Mouse (Mus musculus): ENCODE results near the gene Eid3. TPM values are rescaled to one million over a fixed set of nuclear protein-coding genes. Genes with fewer than 3 reads are reported as not detected.

Eid3 gene
- total and polyA plus RNA-seq, 3 experiments: 0.28 to 8.0 (median 4.5) TPM

DNA sequence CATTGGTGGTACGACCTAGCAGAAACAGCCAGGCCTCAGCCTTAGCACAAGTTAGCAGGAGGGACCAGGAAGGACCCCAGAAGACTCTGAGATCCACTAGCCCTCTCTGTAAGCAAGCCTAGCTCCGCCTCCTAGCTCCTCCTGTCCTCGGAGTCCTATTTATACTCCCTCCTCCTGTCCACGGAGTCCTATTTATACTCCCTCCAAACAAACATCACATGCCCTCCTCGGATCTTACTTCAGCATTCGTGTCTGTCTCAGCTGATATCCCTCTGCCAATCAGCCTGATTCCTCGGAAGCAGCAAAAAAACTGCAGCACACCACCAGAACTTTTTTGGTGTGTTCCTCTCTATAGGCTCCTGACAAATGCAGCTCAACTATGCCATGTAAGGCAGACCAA is 32.5 kb downstream of the Eid3 start:
- H3K9me3 ChIP-seq (replicated peaks): no peaks in the 10 kb centered on the region
- TF ChIP-seq POLR2AphosphoS5 (IDR thresholded peaks at IDR 0.05; ENCODE audit: insufficient replicate concordance, low read depth, low read length): no peak
- TF ChIP-seq GATA2 (IDR thresholded peaks at IDR 0.05; ENCODE audit: borderline replicate concordance, low read depth, low read length): no peak
- TF ChIP-seq CTCF (IDR thresholded peaks at IDR 0.05; ENCODE audit: low read depth, low read length): no peak
- no peak for TF ChIP-seq TAL1 (conservative IDR thresholded peaks at IDR 0.05; ENCODE audit: low read depth, low read length)
- TF ChIP-seq GATA1 (IDR thresholded peaks at IDR 0.05; ENCODE audit: borderline replicate concordance, low read length): no peak
- H3K4me3 ChIP-seq (ENCODE audit: low read depth, low read length): no peak overlapping the region
- H3K27me3 ChIP-seq (ENCODE audit: insufficient read depth, low read length): peaks cover 13% of the 10 kb centered on the region
- DNase-seq (ENCODE audit: low spot score): no peak
- H3K36me3 ChIP-seq (replicated peaks): peaks cover 53% of the 10 kb centered on the region
- H3K4me1 ChIP-seq (ENCODE audit: insufficient read depth, low read depth, low read length): peaks cover 29% of the 10 kb centered on the region
- ATAC-seq (ENCODE audit: extremely low read depth, insufficient number of reproducible peaks, low FRiP score, poor library complexity, severe bottlenecking): no peak

DNA sequence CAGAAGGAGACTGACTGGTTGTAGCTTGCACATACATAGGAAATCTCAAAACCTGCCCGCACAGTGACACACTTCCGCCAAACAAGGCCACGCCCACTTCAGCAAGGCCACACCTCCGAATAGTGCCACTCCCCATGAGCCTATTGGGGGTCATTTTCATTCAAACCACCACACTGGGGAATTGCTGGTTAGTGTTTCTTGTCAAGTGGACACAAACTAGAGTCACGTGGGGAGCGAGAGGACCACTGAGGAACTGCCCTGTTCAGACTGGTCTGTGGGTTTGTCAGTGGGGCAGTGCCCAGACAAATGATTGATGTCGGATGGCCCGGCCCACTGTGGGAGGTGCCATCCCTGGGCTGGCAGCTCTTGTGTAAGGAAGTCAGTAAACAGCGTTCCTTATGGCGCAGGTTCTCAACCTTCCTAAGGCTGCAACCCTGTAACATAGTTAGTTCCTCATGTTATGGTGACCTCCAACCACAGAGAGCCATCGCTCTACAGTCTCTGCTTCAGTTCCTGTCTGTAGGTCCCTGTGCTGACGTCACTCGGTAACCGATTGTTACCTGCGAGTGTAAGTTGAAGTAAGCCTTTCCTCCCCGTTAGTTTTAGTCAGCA is 33.5 kb downstream of the Eid3 start:
- TF ChIP-seq CTCF (IDR thresholded peaks at IDR 0.05; ENCODE audit: low read depth, low read length) (no peak), GATA2 (IDR thresholded peaks at IDR 0.05; ENCODE audit: borderline replicate concordance, low read depth, low read length) (no peak), POLR2AphosphoS5 (IDR thresholded peaks at IDR 0.05; ENCODE audit: insufficient replicate concordance, low read depth, low read length) (no peak), TAL1 (conservative IDR thresholded peaks at IDR 0.05; ENCODE audit: low read depth, low read length) (no peak), GATA1 (IDR thresholded peaks at IDR 0.05; ENCODE audit: borderline replicate concordance, low read length) (no peak)
- peak overlapping the region; percentile 39; the same call in 1 of the 2 replicates for H3K4me3 ChIP-seq (ENCODE audit: low read depth, low read length)

GRCm38 (mm10) chr10:82900546-82900945 is 34.1 kb downstream of the Eid3 start:
- Histone ChIP-seq H3K4me3 (ENCODE audit: low read depth, low read length) (no peak overlapping the region; the same call in 1 of the 2 replicates), H3K4me1 (ENCODE audit: insufficient read depth, low read depth, low read length) (peaks cover 22% of the 10 kb centered on the region)

More for the DNA sequence above, 33.5 kb downstream of the Eid3 start:
- H3K27me3 ChIP-seq (ENCODE audit: insufficient read depth, low read length): peaks cover 22% of the 10 kb centered on the region
- H3K36me3 ChIP-seq (replicated peaks): peaks cover 43% of the 10 kb centered on the region
- peaks cover 22% of the 10 kb centered on the region for H3K4me1 ChIP-seq (ENCODE audit: insufficient read depth, low read depth, low read length)
- no peaks in the 10 kb centered on the region for H3K9me3 ChIP-seq (replicated peaks)
- DNase-seq (ENCODE audit: low spot score) (no peak), ATAC-seq (ENCODE audit: extremely low read depth, insufficient number of reproducible peaks, low FRiP score, poor library complexity, severe bottlenecking) (0 out of 2 replicates have a peak, but pooled peaks have one; percentile 31)

DNA sequence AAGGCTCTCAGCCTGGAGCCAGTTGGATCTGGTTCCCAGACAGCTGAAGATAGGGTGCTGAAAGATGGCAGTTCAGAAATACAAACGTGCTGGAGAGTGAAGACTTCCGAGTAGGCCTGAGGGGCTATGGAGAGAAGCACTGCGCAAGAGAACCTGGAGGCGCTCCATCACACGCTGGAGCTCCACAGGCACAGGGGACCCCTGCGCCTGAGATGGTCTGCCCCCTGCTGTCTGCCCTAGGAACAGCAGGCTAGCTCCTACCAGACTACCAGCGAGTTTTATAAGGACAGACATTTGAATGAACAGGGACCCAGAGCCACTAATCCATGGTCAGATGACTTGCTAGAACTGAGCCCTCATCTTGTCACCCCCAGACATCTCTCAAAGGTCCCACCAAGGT is 35.0 kb downstream of the Eid3 start:
- H3K4me1 ChIP-seq (ENCODE audit: insufficient read depth, low read depth, low read length): peaks cover 22% of the 10 kb centered on the region
- peaks cover 37% of the 10 kb centered on the region for H3K27me3 ChIP-seq (ENCODE audit: insufficient read depth, low read length)
- no peaks in the 10 kb centered on the region for H3K9me3 ChIP-seq (replicated peaks)
- TF ChIP-seq CTCF (IDR thresholded peaks at IDR 0.05; ENCODE audit: low read depth, low read length): peak; percentile 95
- TF ChIP-seq TAL1 (conservative IDR thresholded peaks at IDR 0.05; ENCODE audit: low read depth, low read length): no peak
- ATAC-seq (ENCODE audit: extremely low read depth, insufficient number of reproducible peaks, low FRiP score, poor library complexity, severe bottlenecking) (peak; percentile 57; the same call in 1 of the 2 replicates), DNase-seq (ENCODE audit: low spot score) (peak; percentile 75)
- peaks cover 28% of the 10 kb centered on the region for H3K36me3 ChIP-seq (replicated peaks)
- no peak overlapping the region for H3K4me3 ChIP-seq (ENCODE audit: low read depth, low read length)

More at GRCm38 (mm10) chr10:82900546-82900945, 34.1 kb downstream of the Eid3 start:
- DNase-seq (ENCODE audit: low spot score) (no peak), ATAC-seq (ENCODE audit: extremely low read depth, insufficient number of reproducible peaks, low FRiP score, poor library complexity, severe bottlenecking) (no peak)
- TF ChIP-seq GATA1 (IDR thresholded peaks at IDR 0.05; ENCODE audit: borderline replicate concordance, low read length) (no peak), TAL1 (conservative IDR thresholded peaks at IDR 0.05; ENCODE audit: low read depth, low read length) (no peak), CTCF (IDR thresholded peaks at IDR 0.05; ENCODE audit: low read depth, low read length) (no peak), GATA2 (IDR thresholded peaks at IDR 0.05; ENCODE audit: borderline replicate concordance, low read depth, low read length) (no peak), POLR2AphosphoS5 (IDR thresholded peaks at IDR 0.05; ENCODE audit: insufficient replicate concordance, low read depth, low read length) (no peak)
- Histone ChIP-seq H3K36me3 (replicated peaks) (peaks cover 37% of the 10 kb centered on the region), H3K27me3 (ENCODE audit: insufficient read depth, low read length) (peaks cover 28% of the 10 kb centered on the region), H3K9me3 (replicated peaks) (no peaks in the 10 kb centered on the region)

GRCm38 (mm10) chr10:82908526-82908925 is 42.1 kb downstream of the Eid3 start:
- ATAC-seq (ENCODE audit: extremely low read depth, insufficient number of reproducible peaks, low FRiP score, poor library complexity, severe bottlenecking): no peak

DNA sequence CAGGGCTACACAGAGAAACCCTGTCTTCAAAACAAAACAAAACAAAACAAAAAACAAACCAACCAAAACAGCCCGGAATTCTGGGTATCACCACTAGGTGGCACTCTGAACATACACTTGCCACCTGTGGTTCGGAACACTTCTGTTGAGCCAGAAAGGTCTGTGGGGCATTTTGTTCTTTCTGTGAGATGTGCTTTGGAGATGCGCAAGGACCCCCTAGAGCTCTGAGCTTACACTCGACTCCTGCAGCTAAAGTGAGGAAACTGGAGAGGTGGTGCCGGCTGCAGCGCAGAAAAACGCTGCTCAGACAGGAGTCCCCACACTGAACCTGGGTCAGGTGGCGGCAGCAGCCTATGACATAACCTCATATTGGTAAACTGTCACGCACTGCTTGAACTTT is 43.0 kb downstream of the Eid3 start:
- ATAC-seq (ENCODE audit: extremely low read depth, insufficient number of reproducible peaks, low FRiP score, poor library complexity, severe bottlenecking): no peak
- no peak for TF ChIP-seq GATA2 (IDR thresholded peaks at IDR 0.05; ENCODE audit: borderline replicate concordance, low read depth, low read length)
- TF ChIP-seq POLR2AphosphoS5 (IDR thresholded peaks at IDR 0.05; ENCODE audit: insufficient replicate concordance, low read depth, low read length): no peak
- no peak for TF ChIP-seq TAL1 (conservative IDR thresholded peaks at IDR 0.05; ENCODE audit: low read depth, low read length)
- TF ChIP-seq CTCF (IDR thresholded peaks at IDR 0.05; ENCODE audit: low read depth, low read length): peak; percentile 46
- H3K4me3 ChIP-seq (ENCODE audit: low read depth, low read length): no peak overlapping the region

More at GRCm38 (mm10) chr10:82908526-82908925, 42.1 kb downstream of the Eid3 start:
- H3K4me3 ChIP-seq (ENCODE audit: low read depth, low read length): no peak overlapping the region
- no peak for DNase-seq (ENCODE audit: low spot score)
- H3K4me1 ChIP-seq (ENCODE audit: insufficient read depth, low read depth, low read length): peaks cover 19% of the 10 kb centered on the region
- H3K36me3 ChIP-seq (replicated peaks): no peaks in the 10 kb centered on the region
- H3K27me3 ChIP-seq (ENCODE audit: insufficient read depth, low read length): peaks cover 64% of the 10 kb centered on the region
- H3K9me3 ChIP-seq (replicated peaks): no peaks in the 10 kb centered on the region
- no peak for TF ChIP-seq GATA1 (IDR thresholded peaks at IDR 0.05; ENCODE audit: borderline replicate concordance, low read length)
- TF ChIP-seq POLR2AphosphoS5 (IDR thresholded peaks at IDR 0.05; ENCODE audit: insufficient replicate concordance, low read depth, low read length): no peak
- no peak for TF ChIP-seq GATA2 (IDR thresholded peaks at IDR 0.05; ENCODE audit: borderline replicate concordance, low read depth, low read length)
- no peak for TF ChIP-seq TAL1 (conservative IDR thresholded peaks at IDR 0.05; ENCODE audit: low read depth, low read length)
- TF ChIP-seq CTCF (IDR thresholded peaks at IDR 0.05; ENCODE audit: low read depth, low read length): no peak

More for the DNA sequence above, 43.0 kb downstream of the Eid3 start:
- Histone ChIP-seq H3K27me3 (ENCODE audit: insufficient read depth, low read length) (peaks cover 59% of the 10 kb centered on the region), H3K9me3 (replicated peaks) (no peaks in the 10 kb centered on the region), H3K36me3 (replicated peaks) (no peaks in the 10 kb centered on the region), H3K4me1 (ENCODE audit: insufficient read depth, low read depth, low read length) (peaks cover 23% of the 10 kb centered on the region)
- peak; percentile 39 for DNase-seq (ENCODE audit: low spot score)

All from G1E (cell line).